Mouse (Mus musculus) neural tube, embryonic 13.5 days (tissue): ENCODE results near the gene Ints13. TPM values are rescaled to one million over a fixed set of nuclear protein-coding genes. Genes with fewer than 3 reads are reported as not detected.

Source experiments
- ATAC-seq: fragments of 200-750 bp; cut with Nextera tagmentation; 2 replicates; pipeline ENCODE4 v1.8.0; 2017; ENCODE audit warnings: low read depth, mild to moderate bottlenecking, moderate TSS enrichment, moderate library complexity
- H3K27ac ChIP-seq: fragments of 300-500 bp; sonication (generic); replicated peaks from 2 replicates; pipeline ENCODE4 v1.5.1; 2015; ENCODE audit warnings: moderate library complexity, mild to moderate bottlenecking, inconsistent platforms
- H3K27me3 ChIP-seq: fragments of 300-500 bp; sonication (generic); 2 replicates; pipeline ENCODE4 v1.6.1; 2015; ENCODE audit warnings: mild to moderate bottlenecking, inconsistent platforms
- H3K36me3 ChIP-seq: fragments of 300-500 bp; sonication (generic); 2 replicates; pipeline ENCODE4 v1.6.1; 2015; ENCODE audit warnings: mild to moderate bottlenecking, inconsistent platforms
- H3K4me1 ChIP-seq: fragments of 300-500 bp; sonication (generic); replicated peaks from 2 replicates; pipeline ENCODE4 v1.6.1; 2015; ENCODE audit warnings: inconsistent platforms
- H3K4me2 ChIP-seq: fragments of 300-500 bp; sonication (generic); 2 replicates; pipeline ENCODE4 v1.6.1; 2015; ENCODE audit warnings: inconsistent platforms, mild to moderate bottlenecking, moderate library complexity
- H3K4me3 ChIP-seq: fragments of 300-500 bp; sonication (generic); 2 replicates; pipeline ENCODE4 v1.5.1; 2015; ENCODE audit warnings: mild to moderate bottlenecking, inconsistent platforms
- H3K9ac ChIP-seq: fragments of 300-500 bp; sonication (generic); 2 replicates; pipeline ENCODE4 v1.6.1; 2015; ENCODE audit warnings: moderate library complexity, mild to moderate bottlenecking, inconsistent platforms
- H3K9me3 ChIP-seq: fragments of 300-500 bp; sonication (generic); 2 replicates; pipeline ENCODE4 v1.6.1; 2016; ENCODE audit warnings: inconsistent platforms
- WGBS: fragments of 180-500 bp; shearing (Covaris S2); methylation state at CpG from one replicate; pipeline ENCODE4 v1.1.7; 2015; 5-methylcytosine and 5-hydroxymethylcytosine counted together
- polyA plus RNA-seq: library from polyadenylated mRNA; unstranded; fragments of >200 nt; fragmentation: Nextera tagmentation; extraction: Ambion mirVana; gene quantifications from 2 replicates; pipeline ENCODE4 v1.2.1, GENCODE M21; 2015

Ints13 gene
- polyA plus RNA-seq, 1 experiment from 2014 or later = 53.1 TPM

DNA sequence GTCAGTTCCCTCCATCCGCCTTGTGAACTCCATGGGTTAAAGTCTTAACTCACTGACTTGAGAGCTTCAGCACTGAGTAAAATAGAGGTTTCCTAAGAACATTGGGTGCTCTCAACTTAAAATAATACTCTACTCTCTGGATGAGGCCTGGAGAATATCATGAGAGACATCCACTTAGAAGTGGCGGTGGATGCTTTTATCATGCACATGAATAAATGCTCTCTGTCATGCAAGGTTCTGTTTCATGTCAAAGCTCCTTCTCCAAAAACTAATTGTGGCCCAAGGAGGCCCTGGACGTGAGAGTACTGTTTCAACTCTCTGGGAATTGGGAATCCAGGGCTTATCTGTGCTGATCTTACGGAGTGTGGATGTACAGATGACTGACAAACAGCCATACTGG lies 40.5 kb downstream of the Ints13 start:
- no peak overlapping the region for H3K4me2 ChIP-seq
- no peak overlapping the region for H3K27ac ChIP-seq
- no peaks in the 10 kb centered on the region for H3K27me3 ChIP-seq
- no peaks in the 10 kb centered on the region for H3K36me3 ChIP-seq
- no peaks in the 10 kb centered on the region for H3K9me3 ChIP-seq
- ATAC-seq = no peak
- H3K9ac ChIP-seq = no peak overlapping the region
- no peaks in the 10 kb centered on the region for H3K4me1 ChIP-seq
- 95% methylated on average over 4 of the region's 4 CpGs for WGBS
- no peak overlapping the region for H3K4me3 ChIP-seq

GRCm38 (mm10) chr6:146535501-146535900 lies 42.1 kb downstream of the Ints13 start:
- Histone ChIP-seq H3K27me3 (no peaks in the 10 kb centered on the region), H3K9ac (no peak overlapping the region), H3K36me3 (no peaks in the 10 kb centered on the region), H3K4me2 (no peak overlapping the region), H3K9me3 (no peaks in the 10 kb centered on the region), H3K27ac (no peak overlapping the region), H3K4me3 (no peak overlapping the region), H3K4me1 (no peaks in the 10 kb centered on the region)
- ATAC-seq = no peak
- 94% methylated on average over 5 of the region's 5 CpGs for WGBS

GRCm38 (mm10) chr6:146533146-146533545 lies 44.5 kb downstream of the Ints13 start:
- Histone ChIP-seq H3K27ac (no peak overlapping the region), H3K9me3 (no peaks in the 10 kb centered on the region), H3K4me2 (no peak overlapping the region), H3K36me3 (no peaks in the 10 kb centered on the region), H3K4me3 (no peak overlapping the region), H3K4me1 (no peaks in the 10 kb centered on the region), H3K9ac (no peak overlapping the region), H3K27me3 (no peaks in the 10 kb centered on the region)
- 91% methylated on average over 4 of the region's 4 CpGs for WGBS
- no peak for ATAC-seq

DNA sequence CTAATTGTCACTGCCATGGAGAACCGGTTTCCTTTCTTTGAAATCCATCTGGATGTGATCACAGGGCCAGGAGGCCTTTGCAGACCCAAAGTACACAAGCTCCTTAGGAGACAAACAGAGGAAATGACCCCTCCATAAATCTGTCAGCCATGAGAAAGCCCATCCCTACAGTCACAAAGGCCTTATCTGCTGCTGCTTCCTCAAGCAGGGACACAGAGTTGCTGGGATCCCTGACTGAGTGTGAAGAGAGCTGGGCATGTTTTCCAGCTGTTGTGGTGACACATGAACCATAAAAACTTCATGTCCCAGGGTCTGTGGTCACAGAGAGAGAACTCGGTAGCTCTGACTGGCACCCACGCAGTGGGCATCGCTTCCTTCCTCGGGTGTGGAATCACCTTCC lies 46.9 kb downstream of the Ints13 start:
- WGBS = 30% methylated on average over 5 of the region's 5 CpGs
- Histone ChIP-seq H3K27ac (no peak overlapping the region), H3K4me3 (no peak overlapping the region), H3K36me3 (no peaks in the 10 kb centered on the region), H3K9me3 (no peaks in the 10 kb centered on the region), H3K4me1 (no peaks in the 10 kb centered on the region), H3K27me3 (no peaks in the 10 kb centered on the region), H3K9ac (no peak overlapping the region), H3K4me2 (no peak overlapping the region)
- ATAC-seq = no peak

DNA sequence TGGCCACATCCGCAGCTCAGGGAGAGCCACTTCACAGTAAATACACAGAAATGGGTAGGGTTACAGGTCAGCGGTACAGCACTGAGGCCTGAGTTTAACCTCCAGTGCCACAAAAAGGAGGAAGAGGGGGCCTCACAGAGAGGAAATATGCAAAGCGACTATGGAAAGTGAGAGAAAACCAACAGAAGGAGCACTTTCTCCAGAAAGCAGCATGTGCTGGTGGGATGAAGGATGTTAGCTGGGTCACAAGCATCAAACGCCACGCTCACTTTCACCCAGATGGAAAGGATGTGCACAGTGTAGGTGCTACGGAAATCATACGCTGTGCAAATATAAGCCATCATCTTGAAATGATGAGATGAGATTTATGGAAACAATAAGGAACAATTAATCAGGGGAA lies 47.3 kb downstream of the Ints13 start:
- Histone ChIP-seq H3K27me3 (no peaks in the 10 kb centered on the region), H3K4me3 (no peak overlapping the region), H3K9ac (no peak overlapping the region), H3K4me2 (no peak overlapping the region), H3K36me3 (no peaks in the 10 kb centered on the region), H3K27ac (no peak overlapping the region), H3K9me3 (no peaks in the 10 kb centered on the region), H3K4me1 (no peaks in the 10 kb centered on the region)
- no peak for ATAC-seq
- 52% methylated on average over 7 of the region's 7 CpGs for WGBS

DNA sequence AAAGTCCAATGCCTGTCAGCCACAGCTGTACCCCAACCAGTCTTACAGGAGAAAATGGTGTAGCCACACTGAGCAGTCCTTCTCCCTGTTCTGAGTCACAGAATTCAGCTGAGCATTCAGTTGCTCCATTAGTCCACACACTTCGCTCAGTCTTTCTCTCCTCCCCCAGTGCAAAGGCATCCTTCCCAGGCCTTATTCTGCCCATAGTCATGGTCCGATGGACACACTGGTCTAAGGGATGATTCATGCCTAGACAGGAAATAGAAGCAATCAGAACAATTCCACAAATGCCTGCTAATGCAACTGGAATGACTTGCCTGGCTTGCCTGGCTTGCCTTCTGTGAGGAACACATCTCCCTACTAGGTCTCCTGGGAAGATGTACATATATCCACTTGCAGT lies 50.1 kb downstream of the Ints13 start:
- ATAC-seq = no peak

DNA sequence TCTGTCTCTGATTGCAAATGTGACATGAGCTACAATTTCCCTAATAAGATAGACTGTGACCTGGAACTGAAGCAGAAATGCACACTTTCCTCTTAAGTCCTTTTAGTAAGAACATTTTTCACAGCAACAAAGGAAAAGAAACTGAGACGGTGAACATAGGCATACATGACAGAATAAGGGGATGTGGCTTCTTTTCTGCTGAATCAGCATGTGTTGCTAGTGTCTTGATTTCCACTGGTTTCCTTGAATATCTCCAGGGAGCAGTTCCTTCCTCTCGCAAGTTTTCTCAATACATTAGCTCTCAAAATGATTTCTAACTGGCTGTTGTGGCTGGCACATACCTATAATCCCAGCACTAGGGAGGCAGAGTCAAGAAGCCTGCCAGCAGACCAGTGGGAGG lies 52.1 kb downstream of the Ints13 start:
- ATAC-seq = no peak
- Histone ChIP-seq H3K4me3 (no peak overlapping the region), H3K4me1 (no peaks in the 10 kb centered on the region), H3K27me3 (no peaks in the 10 kb centered on the region), H3K9ac (no peak overlapping the region), H3K4me2 (no peak overlapping the region), H3K27ac (no peak overlapping the region), H3K36me3 (no peaks in the 10 kb centered on the region), H3K9me3 (no peaks in the 10 kb centered on the region)
- 81% methylated on average over 2 of the region's 2 CpGs for WGBS

More for the DNA sequence above, 50.1 kb downstream of the Ints13 start:
- Histone ChIP-seq H3K9me3 (no peaks in the 10 kb centered on the region), H3K4me3 (no peak overlapping the region), H3K27ac (no peak overlapping the region), H3K36me3 (no peaks in the 10 kb centered on the region), H3K4me1 (no peaks in the 10 kb centered on the region), H3K27me3 (no peaks in the 10 kb centered on the region), H3K9ac (no peak overlapping the region), H3K4me2 (no peak overlapping the region)
- 84% methylated on average over 2 of the region's 2 CpGs for WGBS

GRCm38 (mm10) chr6:146521456-146522245 lies 56.0 kb downstream of the Ints13 start:
- Histone ChIP-seq H3K27ac (no peak overlapping the region), H3K4me2 (no peak overlapping the region), H3K4me1 (no peaks in the 10 kb centered on the region), H3K9me3 (no peaks in the 10 kb centered on the region), H3K27me3 (no peaks in the 10 kb centered on the region), H3K36me3 (no peaks in the 10 kb centered on the region), H3K4me3 (no peak overlapping the region), H3K9ac (no peak overlapping the region)
- ATAC-seq = no peak
- 83% methylated on average over 5 of the region's 5 CpGs for WGBS

GRCm38 (mm10) chr6:146519019-146519418 lies 58.6 kb downstream of the Ints13 start:
- no peak for ATAC-seq
- Histone ChIP-seq H3K27ac (no peak overlapping the region), H3K4me3 (no peak overlapping the region), H3K4me2 (no peak overlapping the region), H3K9ac (no peak overlapping the region), H3K27me3 (no peaks in the 10 kb centered on the region), H3K4me1 (0 out of 2 replicates have a peak, but pooled peaks cover 3% of the 10 kb centered on the region), H3K9me3 (no peaks in the 10 kb centered on the region), H3K36me3 (no peaks in the 10 kb centered on the region)
- 82% methylated on average over 2 of the region's 2 CpGs for WGBS

GRCm38 (mm10) chr6:146515936-146516335 lies 61.7 kb downstream of the Ints13 start:
- WGBS = 79% methylated on average over 6 of the region's 6 CpGs
- Histone ChIP-seq H3K27ac (no peak overlapping the region), H3K36me3 (no peaks in the 10 kb centered on the region), H3K4me1 (0 out of 2 replicates have a peak, but pooled peaks cover 3% of the 10 kb centered on the region), H3K27me3 (no peaks in the 10 kb centered on the region), H3K4me2 (no peak overlapping the region), H3K4me3 (no peak overlapping the region), H3K9me3 (no peaks in the 10 kb centered on the region), H3K9ac (no peak overlapping the region)
- no peak for ATAC-seq

DNA sequence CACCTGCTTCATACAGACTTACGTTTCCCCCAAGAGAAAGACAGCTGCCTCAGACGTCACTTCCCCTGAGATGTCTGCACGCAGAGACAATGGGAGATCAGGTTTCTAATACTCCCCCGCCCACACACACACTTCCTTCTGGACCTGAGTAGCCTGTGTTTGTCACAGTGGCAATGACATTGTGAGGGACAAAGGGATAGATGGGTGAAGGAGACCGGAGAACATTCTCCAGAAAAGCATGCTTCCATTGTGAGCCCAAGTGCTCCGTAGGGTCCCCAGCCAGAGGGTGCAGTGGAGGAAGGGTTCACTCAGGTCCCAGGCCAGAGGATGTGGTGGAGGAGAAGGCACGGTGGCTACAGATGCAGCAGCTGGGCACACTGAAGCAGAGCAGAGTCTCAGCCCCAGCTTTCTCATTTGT lies 63.1 kb downstream of the Ints13 start:
- Histone ChIP-seq H3K27me3 (no peaks in the 10 kb centered on the region), H3K27ac (no peak overlapping the region), H3K4me3 (no peak overlapping the region), H3K36me3 (no peaks in the 10 kb centered on the region), H3K9me3 (no peaks in the 10 kb centered on the region), H3K4me2 (no peak overlapping the region), H3K9ac (no peak overlapping the region), H3K4me1 (0 out of 2 replicates have a peak, but pooled peaks cover 3% of the 10 kb centered on the region)
- no peak for ATAC-seq
- WGBS = 56% methylated on average over 7 of the region's 7 CpGs

DNA sequence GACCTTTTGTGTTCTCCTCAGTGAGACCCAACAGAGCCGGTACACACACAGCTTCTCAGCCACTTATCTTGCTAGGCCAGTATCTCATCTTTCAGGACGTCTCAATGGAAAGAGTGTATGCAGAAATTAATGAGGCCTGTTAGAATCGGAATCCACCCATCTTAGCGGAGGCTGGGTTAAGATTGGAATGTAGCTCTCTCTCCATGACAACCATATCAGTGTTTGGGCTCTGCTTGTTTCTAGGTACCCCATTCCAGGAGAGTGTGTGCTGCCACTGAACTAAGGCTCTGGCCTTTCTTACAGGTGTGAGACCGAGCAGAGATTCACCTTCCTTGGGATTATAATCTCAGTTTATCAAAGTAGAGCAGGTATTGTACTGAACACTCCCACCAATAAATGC lies 63.7 kb downstream of the Ints13 start:
- Histone ChIP-seq H3K4me3 (no peak overlapping the region), H3K27me3 (no peaks in the 10 kb centered on the region), H3K4me2 (no peak overlapping the region), H3K9ac (no peak overlapping the region), H3K9me3 (no peaks in the 10 kb centered on the region), H3K4me1 (0 out of 2 replicates have a peak, but pooled peaks cover 3% of the 10 kb centered on the region), H3K27ac (no peak overlapping the region), H3K36me3 (no peaks in the 10 kb centered on the region)
- no peak for ATAC-seq
- 69% methylated on average over 5 of the region's 5 CpGs for WGBS

DNA sequence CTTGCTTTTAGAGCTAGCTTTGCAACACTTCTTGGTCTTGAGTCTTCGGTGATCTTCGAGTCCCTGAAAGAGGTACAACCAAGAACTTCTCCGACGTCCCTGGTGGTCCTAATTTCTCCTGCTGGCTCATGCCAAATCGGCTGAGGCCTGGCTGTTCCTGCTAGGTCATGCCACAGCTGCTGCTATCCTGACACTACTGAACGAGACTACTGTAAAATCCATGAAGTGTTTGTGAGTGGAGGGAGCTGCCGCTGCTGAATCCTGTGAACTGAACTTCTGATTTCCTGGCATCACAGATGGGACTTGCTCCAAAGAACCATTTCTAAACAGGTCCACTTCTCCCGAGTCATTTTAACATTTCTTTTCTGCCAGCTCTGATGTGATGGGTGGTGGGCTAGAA lies 64.3 kb downstream of the Ints13 start:
- H3K36me3 ChIP-seq = no peaks in the 10 kb centered on the region
- no peaks in the 10 kb centered on the region for H3K27me3 ChIP-seq
- ATAC-seq = no peak
- H3K9me3 ChIP-seq = no peaks in the 10 kb centered on the region
- H3K9ac ChIP-seq = no peak overlapping the region
- 88% methylated on average over 8 of the region's 8 CpGs for WGBS
- H3K4me1 ChIP-seq = 0 out of 2 replicates have a peak, but pooled peaks cover 3% of the 10 kb centered on the region
- no peak overlapping the region for H3K4me2 ChIP-seq
- no peak overlapping the region for H3K4me3 ChIP-seq
- no peak overlapping the region for H3K27ac ChIP-seq
